Mouse (Mus musculus) small intestine, adult 2 months (tissue): ENCODE data around the gene Pde6d.

ENCODE experiments used
- CTCF ChIP-seq: fragments of 200-500 bp; IDR thresholded peaks from 2 replicates; pipeline ENCODE4 v1.5.1; 2012; ENCODE audit warnings: low read depth, mild to moderate bottlenecking, control low read depth, inconsistent platforms, low read length, moderate library complexity, mixed read lengths; ENCODE audit not compliant: insufficient replicate concordance, insufficient read length; ENCODE audit errors: extremely low read depth
- POLR2A ChIP-seq: fragments of 200-500 bp; IDR thresholded peaks from 2 replicates; pipeline ENCODE4 v1.6.1; 2012; ENCODE audit warnings: low read depth, mild to moderate bottlenecking, control low read depth, inconsistent platforms, low read length, moderate library complexity

DNA sequence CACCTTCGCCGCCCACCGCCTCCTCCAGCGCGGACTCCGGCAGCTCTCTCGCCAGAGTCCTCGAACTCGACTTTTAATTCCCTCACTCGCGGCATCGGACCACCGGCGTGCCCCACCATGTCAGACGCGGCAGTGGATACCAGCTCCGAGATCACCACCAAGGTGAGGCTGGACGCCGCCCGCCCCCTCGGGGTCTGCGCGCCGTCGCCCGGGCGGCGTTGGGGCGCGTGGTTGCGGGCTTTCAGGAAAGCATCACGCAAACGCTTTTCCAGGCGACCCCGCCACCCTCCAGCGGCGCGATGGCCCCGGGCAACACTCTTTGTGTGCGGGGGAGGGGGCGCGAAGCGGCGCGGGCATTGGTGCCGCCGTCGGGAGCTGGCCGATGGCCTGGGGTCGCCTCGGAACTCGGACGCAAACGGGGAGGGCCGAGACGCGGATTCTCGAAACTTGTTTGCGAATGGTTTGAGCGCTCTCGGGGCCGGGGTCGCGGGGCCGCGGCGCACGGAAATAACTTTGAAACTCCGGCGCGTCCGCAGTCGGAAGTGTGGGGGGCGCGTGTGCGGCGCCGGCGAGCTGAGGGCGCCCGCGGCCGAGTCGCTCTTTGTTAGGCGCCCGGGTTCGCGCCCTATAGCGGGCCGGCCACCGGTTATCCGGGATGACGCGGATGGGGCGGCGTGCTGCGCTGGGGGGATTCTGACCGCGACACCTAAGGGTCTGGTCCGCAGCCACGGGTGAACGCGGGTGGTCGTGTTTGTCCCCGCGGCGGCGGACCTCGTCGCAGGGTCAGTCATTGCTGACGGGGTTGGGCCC is 55.4 kb downstream of the Pde6d start:
- TF ChIP-seq CTCF (no peak), POLR2A (peak; percentile 52; the same call in 1 of the 2 replicates)
